Mouse (Mus musculus) spleen, adult 18-20 months (tissue): ENCODE results near the gene Mkln1.

Experiments used
- DNase-seq, 2 experiments: peaks; one replicate each; pipeline ENCODE4 v3.0.0; 2022; ENCODE audit warnings: mixed read lengths in 2 of 2

Gene Mkln1

GRCm38 (mm10) chr6:31399566-31399965 lies 1.0 kb downstream of the Mkln1 start:
- no peak for DNase-seq

- no peak for DNase-seq
Observed at GRCm38 (mm10) chr6:31411017-31411416, 12.5 kb downstream of the Mkln1 start.

GRCm38 (mm10) chr6:31412487-31412886 lies 14.0 kb downstream of the Mkln1 start:
- no peak for DNase-seq

GRCm38 (mm10) chr6:31413556-31413955 lies 15.0 kb downstream of the Mkln1 start:
- DNase-seq: no peak

- DNase-seq: no peak
Observed at GRCm38 (mm10) chr6:31414303-31414702, 15.8 kb downstream of the Mkln1 start.

GRCm38 (mm10) chr6:31425428-31425827 lies 26.9 kb downstream of the Mkln1 start:
- DNase-seq: no peak

- no peak for DNase-seq
Observed at GRCm38 (mm10) chr6:31437264-31437663, 38.7 kb downstream of the Mkln1 start.

- DNase-seq: no peak
Observed at GRCm38 (mm10) chr6:31445258-31445657, 46.7 kb downstream of the Mkln1 start.

GRCm38 (mm10) chr6:31453735-31454134 lies 55.2 kb downstream of the Mkln1 start:
- no peak for DNase-seq

GRCm38 (mm10) chr6:31455376-31455775 lies 56.8 kb downstream of the Mkln1 start:
- DNase-seq: no peak

GRCm38 (mm10) chr6:31456988-31457387 lies 58.5 kb downstream of the Mkln1 start:
- no peak for DNase-seq

- DNase-seq: no peak
Observed at GRCm38 (mm10) chr6:31469431-31469830, 70.9 kb downstream of the Mkln1 start.

- no peak for DNase-seq
Observed at GRCm38 (mm10) chr6:31478221-31478620, 79.7 kb downstream of the Mkln1 start.

GRCm38 (mm10) chr6:31480008-31480407 lies 81.5 kb downstream of the Mkln1 start:
- no peak for DNase-seq

- no peak for DNase-seq
Observed at GRCm38 (mm10) chr6:31486601-31487000, 88.1 kb downstream of the Mkln1 start.

GRCm38 (mm10) chr6:31489950-31490349 lies 91.4 kb downstream of the Mkln1 start:
- DNase-seq: no peak

GRCm38 (mm10) chr6:31495122-31495731 lies 96.7 kb downstream of the Mkln1 start:
- DNase-seq: no peak

- no peak for DNase-seq
Observed at GRCm38 (mm10) chr6:31496227-31496626, 97.7 kb downstream of the Mkln1 start.

GRCm38 (mm10) chr6:31499836-31500235 lies 101.3 kb downstream of the Mkln1 start:
- no peak for DNase-seq

- no peak for DNase-seq
Observed at GRCm38 (mm10) chr6:31500260-31500659, 101.7 kb downstream of the Mkln1 start.

GRCm38 (mm10) chr6:31500691-31501090 lies 102.2 kb downstream of the Mkln1 start:
- DNase-seq: no peak

GRCm38 (mm10) chr6:31502614-31503013 lies 104.1 kb downstream of the Mkln1 start:
- no peak for DNase-seq

GRCm38 (mm10) chr6:31513726-31514125 lies 115.2 kb downstream of the Mkln1 start:
- DNase-seq: no peak

- no peak for DNase-seq
Observed at GRCm38 (mm10) chr6:31517681-31518337, 119.3 kb downstream of the Mkln1 start.

- no peak for DNase-seq
Observed at GRCm38 (mm10) chr6:31518338-31518698, 119.8 kb downstream of the Mkln1 start.
